Mouse (Mus musculus) heart, embryonic 16.5 days (tissue): Measurements from ENCODE around the gene Pla2g7. TPM values are rescaled to one million over a fixed set of nuclear protein-coding genes. Genes with fewer than 3 reads are reported as not detected.

ENCODE experiments used
- ATAC-seq: fragments of 200-750 bp; cut with Nextera tagmentation; replicated peaks from 2 replicates; pipeline ENCODE4 v1.8.0; 2017; ENCODE audit warnings: moderate number of reproducible peaks; ENCODE audit not compliant: insufficient read depth, low FRiP score; ENCODE audit errors: extremely low read depth
- H3K27ac ChIP-seq: fragments of 300-500 bp; sonication (generic); 2 replicates; pipeline ENCODE4 v1.5.1; 2014; ENCODE audit warnings: mild to moderate bottlenecking, low read length, control low read depth, moderate library complexity
- H3K27me3 ChIP-seq: fragments of 300-500 bp; sonication (generic); 2 replicates; pipeline ENCODE4 v1.6.1; 2014; ENCODE audit warnings: low read length, mixed read lengths; ENCODE audit not compliant: control insufficient read depth, insufficient read depth
- H3K36me3 ChIP-seq: fragments of 300-500 bp; sonication (generic); 2 replicates; pipeline ENCODE4 v1.6.1; 2014; ENCODE audit not compliant: control insufficient read depth, insufficient read depth
- H3K4me1 ChIP-seq: fragments of 300-500 bp; sonication (generic); 2 replicates; pipeline ENCODE4 v1.6.1; 2014; ENCODE audit warnings: low read length, mixed read lengths; ENCODE audit not compliant: control insufficient read depth, insufficient read depth
- H3K4me2 ChIP-seq: fragments of 300-500 bp; sonication (generic); 2 replicates; pipeline ENCODE4 v1.6.1; 2014; ENCODE audit warnings: low read depth, mild to moderate bottlenecking, control low read depth, low read length
- H3K4me3 ChIP-seq: fragments of 300-500 bp; sonication (generic); 2 replicates; pipeline ENCODE4 v1.5.1; 2014; ENCODE audit warnings: mild to moderate bottlenecking, control low read depth, low read length
- H3K9ac ChIP-seq: fragments of 300-500 bp; sonication (generic); 2 replicates; pipeline ENCODE4 v1.6.1; 2014; ENCODE audit warnings: low read length, control low read depth
- H3K9me3 ChIP-seq: fragments of 300-500 bp; sonication (generic); replicated peaks from 2 replicates; pipeline ENCODE4 v1.6.1; 2016; ENCODE audit warnings: low read length; ENCODE audit not compliant: control insufficient read depth
- WGBS: fragments of 180-500 bp; shearing (Covaris S2); extraction: QIAGEN DNeasy Blood & Tissue Kit; methylation state at CpG from one replicate; pipeline ENCODE4 v1.1.7; 2014; 5-methylcytosine and 5-hydroxymethylcytosine counted together
- polyA plus RNA-seq: library from polyadenylated mRNA; unstranded; fragments of >200 nt; fragmentation: Nextera tagmentation; extraction: Ambion mirVana; gene quantifications from 2 replicates; pipeline ENCODE4 v1.2.1, GENCODE M21; 2015

The Pla2g7 gene
- polyA plus RNA-seq, 1 experiment from 2014 or later, result 17.4 TPM

- no peak overlapping the region for H3K9ac ChIP-seq
- no peak overlapping the region for H3K4me3 ChIP-seq
- WGBS, result 76% methylated on average over 21 of the region's 21 CpGs
- H3K27ac ChIP-seq, result no peak overlapping the region
- ATAC-seq, result no peak
- no peaks in the 10 kb centered on the region for H3K4me1 ChIP-seq
- H3K36me3 ChIP-seq, result no peaks in the 10 kb centered on the region
- H3K9me3 ChIP-seq, result 0 out of 2 replicates have a peak, but pooled peaks cover 1% of the 10 kb centered on the region
- no peak overlapping the region for H3K4me2 ChIP-seq
- H3K27me3 ChIP-seq, result no peaks in the 10 kb centered on the region
These were observed 24.7 kb downstream of the Pla2g7 start for GRCm38 (mm10) chr17:43592296-43593291.

DNA sequence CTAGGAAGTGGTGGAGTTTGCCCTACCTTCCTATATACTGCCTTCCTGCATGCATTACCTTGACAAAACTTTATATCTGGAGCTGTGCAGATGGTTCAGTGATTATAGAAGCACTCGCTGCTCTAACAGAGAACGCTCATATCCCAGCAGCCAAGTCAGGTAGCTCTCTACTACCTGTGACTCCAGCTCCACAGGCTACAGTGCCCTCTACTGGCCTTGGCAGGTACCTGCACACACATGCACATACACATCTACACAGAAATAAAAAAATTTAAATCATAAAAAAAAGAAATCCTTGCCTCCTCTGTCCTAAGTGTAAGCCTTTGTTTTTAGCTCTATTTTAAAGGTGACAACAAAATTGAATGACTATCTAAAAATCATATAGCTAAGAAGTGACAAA lies 29.8 kb downstream of the Pla2g7 start:
- Histone ChIP-seq H3K4me1 (no peaks in the 10 kb centered on the region), H3K9ac (no peak overlapping the region), H3K27ac (no peak overlapping the region), H3K27me3 (no peaks in the 10 kb centered on the region), H3K4me2 (no peak overlapping the region), H3K9me3 (0 out of 2 replicates have a peak, but pooled peaks cover 3% of the 10 kb centered on the region), H3K36me3 (no peaks in the 10 kb centered on the region), H3K4me3 (no peak overlapping the region)
- WGBS, result 96% methylated on average over 2 of the region's 2 CpGs
- ATAC-seq, result no peak

DNA sequence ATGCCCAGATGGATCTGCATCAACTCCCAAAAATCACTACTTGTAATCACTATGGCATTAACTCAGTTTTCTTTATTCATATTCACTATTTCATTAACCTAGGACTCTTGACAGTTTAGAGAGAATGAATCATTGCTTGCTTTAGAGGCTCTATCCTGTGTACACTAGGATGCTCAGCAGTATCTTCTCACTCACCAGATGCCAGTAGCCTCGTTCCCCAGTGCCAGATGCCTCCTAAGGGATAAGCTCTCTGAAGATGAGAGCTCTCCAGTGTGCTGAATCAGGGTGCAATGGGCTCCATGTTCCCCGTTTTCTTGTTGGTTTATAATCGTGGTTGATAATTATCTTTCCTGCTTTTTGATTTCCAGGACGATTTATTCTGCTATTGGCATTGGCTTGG lies 30.8 kb downstream of the Pla2g7 start:
- H3K27me3 ChIP-seq, result no peaks in the 10 kb centered on the region
- H3K9ac ChIP-seq, result no peak overlapping the region
- H3K27ac ChIP-seq, result no peak overlapping the region
- WGBS, result 45% methylated on average over 4 of the region's 4 CpGs
- no peaks in the 10 kb centered on the region for H3K36me3 ChIP-seq
- 0 out of 2 replicates have a peak, but pooled peaks cover 3% of the 10 kb centered on the region for H3K9me3 ChIP-seq
- no peak for ATAC-seq
- no peak overlapping the region for H3K4me3 ChIP-seq
- H3K4me2 ChIP-seq, result no peak overlapping the region
- no peaks in the 10 kb centered on the region for H3K4me1 ChIP-seq

- no peak overlapping the region for H3K27ac ChIP-seq
- WGBS, result 9% methylated on average over 3 of the region's 3 CpGs
- H3K36me3 ChIP-seq, result no peaks in the 10 kb centered on the region
- no peaks in the 10 kb centered on the region for H3K27me3 ChIP-seq
- H3K9me3 ChIP-seq, result no peaks in the 10 kb centered on the region
- H3K4me1 ChIP-seq, result no peaks in the 10 kb centered on the region
- no peak overlapping the region for H3K9ac ChIP-seq
- H3K4me2 ChIP-seq, result no peak overlapping the region
- no peak for ATAC-seq
- no peak overlapping the region for H3K4me3 ChIP-seq
These were observed 38.8 kb downstream of the Pla2g7 start for GRCm38 (mm10) chr17:43606704-43607103.

DNA sequence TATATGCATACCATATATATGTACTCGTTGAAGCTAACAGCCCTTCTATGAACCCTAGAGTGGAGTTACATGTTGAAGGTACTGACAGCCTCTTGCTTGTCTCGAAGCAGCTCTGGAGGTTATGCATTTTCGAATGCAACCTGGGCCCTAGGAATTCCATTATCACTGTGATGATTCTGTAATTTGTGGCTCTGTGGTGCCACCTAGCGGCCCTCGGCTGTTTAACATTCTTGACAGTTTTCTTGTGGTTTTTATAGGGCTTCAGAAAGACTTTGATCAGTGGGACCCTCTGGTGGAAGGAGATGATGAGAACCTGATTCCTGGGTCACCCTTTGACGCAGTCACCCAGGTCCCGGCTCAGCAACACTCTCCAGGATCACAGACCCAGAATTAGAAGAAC lies 43.7 kb downstream of the Pla2g7 start:
- ATAC-seq, result no peak
- Histone ChIP-seq H3K27ac (no peak overlapping the region), H3K27me3 (no peaks in the 10 kb centered on the region), H3K4me3 (no peak overlapping the region), H3K36me3 (no peaks in the 10 kb centered on the region), H3K9ac (no peak overlapping the region), H3K4me1 (no peaks in the 10 kb centered on the region), H3K9me3 (no peaks in the 10 kb centered on the region), H3K4me2 (no peak overlapping the region)
- WGBS, result 13% methylated on average over 7 of the region's 7 CpGs

GRCm38 (mm10) chr17:43612221-43612620 lies 44.3 kb downstream of the Pla2g7 start:
- no peaks in the 10 kb centered on the region for H3K27me3 ChIP-seq
- H3K4me3 ChIP-seq, result no peak overlapping the region
- H3K4me1 ChIP-seq, result no peaks in the 10 kb centered on the region
- H3K27ac ChIP-seq, result no peak overlapping the region
- H3K4me2 ChIP-seq, result no peak overlapping the region
- WGBS, result 48% methylated on average over 3 of the region's 3 CpGs
- no peak overlapping the region for H3K9ac ChIP-seq
- ATAC-seq, result no peak
- H3K9me3 ChIP-seq, result no peaks in the 10 kb centered on the region
- H3K36me3 ChIP-seq, result no peaks in the 10 kb centered on the region

DNA sequence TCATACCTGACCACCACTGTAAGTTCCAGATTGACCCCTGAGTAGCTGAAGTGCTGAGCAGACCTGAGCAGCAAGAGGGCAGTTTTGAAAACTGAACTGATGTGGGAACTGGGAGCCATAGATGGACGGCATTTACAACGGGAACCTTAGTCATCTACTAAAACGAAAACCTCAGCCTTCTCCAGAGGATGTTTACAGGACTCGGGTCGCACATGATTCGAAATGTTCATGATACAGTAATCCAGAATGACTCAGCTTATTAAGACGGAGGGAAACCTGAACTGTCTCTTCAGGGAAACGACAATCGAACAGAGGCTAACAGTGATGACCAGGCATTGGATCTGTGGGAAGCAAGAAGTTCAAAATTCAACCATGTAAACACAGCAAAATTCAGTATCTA lies 51.3 kb downstream of the Pla2g7 start:
- no peak overlapping the region for H3K4me2 ChIP-seq
- no peak overlapping the region for H3K4me3 ChIP-seq
- no peak for ATAC-seq
- H3K27me3 ChIP-seq, result 0 out of 2 replicates have a peak, but pooled peaks cover 2% of the 10 kb centered on the region
- H3K27ac ChIP-seq, result no peak overlapping the region
- no peaks in the 10 kb centered on the region for H3K9me3 ChIP-seq
- no peaks in the 10 kb centered on the region for H3K4me1 ChIP-seq
- H3K9ac ChIP-seq, result no peak overlapping the region
- H3K36me3 ChIP-seq, result no peaks in the 10 kb centered on the region
- 82% methylated on average over 9 of the region's 9 CpGs for WGBS

GRCm38 (mm10) chr17:43622076-43622475 lies 54.2 kb downstream of the Pla2g7 start:
- H3K4me1 ChIP-seq, result no peaks in the 10 kb centered on the region
- H3K4me3 ChIP-seq, result no peak overlapping the region
- no peak overlapping the region for H3K27ac ChIP-seq
- no peak overlapping the region for H3K4me2 ChIP-seq
- 86% methylated on average over 10 of the region's 10 CpGs for WGBS
- no peaks in the 10 kb centered on the region for H3K36me3 ChIP-seq
- ATAC-seq, result no peak
- H3K9ac ChIP-seq, result no peak overlapping the region
- no peaks in the 10 kb centered on the region for H3K9me3 ChIP-seq
- 0 out of 2 replicates have a peak, but pooled peaks cover 2% of the 10 kb centered on the region for H3K27me3 ChIP-seq

GRCm38 (mm10) chr17:43628246-43628645 lies 60.3 kb downstream of the Pla2g7 start:
- 0 out of 2 replicates have a peak, but pooled peaks cover 3% of the 10 kb centered on the region for H3K9me3 ChIP-seq
- H3K27me3 ChIP-seq, result peaks cover 36% of the 10 kb centered on the region
- 87% methylated on average over 10 of the region's 10 CpGs for WGBS

More at GRCm38 (mm10) chr17:43628246-43628645, 60.3 kb downstream of the Pla2g7 start:
- Histone ChIP-seq H3K36me3 (no peaks in the 10 kb centered on the region), H3K9ac (no peak overlapping the region), H3K4me2 (no peak overlapping the region), H3K27ac (no peak overlapping the region), H3K4me1 (peaks cover 10% of the 10 kb centered on the region), H3K4me3 (no peak overlapping the region)
- ATAC-seq, result no peak
